Mouse (Mus musculus): Measurements from ENCODE around the gene Slc8b1.
"Not testable (repeated sequence)": the region's sequence is repeated elsewhere in the genome, so short reads cannot be mapped to it uniquely, and the experiment has no call there.

Slc8b1 gene

DNA sequence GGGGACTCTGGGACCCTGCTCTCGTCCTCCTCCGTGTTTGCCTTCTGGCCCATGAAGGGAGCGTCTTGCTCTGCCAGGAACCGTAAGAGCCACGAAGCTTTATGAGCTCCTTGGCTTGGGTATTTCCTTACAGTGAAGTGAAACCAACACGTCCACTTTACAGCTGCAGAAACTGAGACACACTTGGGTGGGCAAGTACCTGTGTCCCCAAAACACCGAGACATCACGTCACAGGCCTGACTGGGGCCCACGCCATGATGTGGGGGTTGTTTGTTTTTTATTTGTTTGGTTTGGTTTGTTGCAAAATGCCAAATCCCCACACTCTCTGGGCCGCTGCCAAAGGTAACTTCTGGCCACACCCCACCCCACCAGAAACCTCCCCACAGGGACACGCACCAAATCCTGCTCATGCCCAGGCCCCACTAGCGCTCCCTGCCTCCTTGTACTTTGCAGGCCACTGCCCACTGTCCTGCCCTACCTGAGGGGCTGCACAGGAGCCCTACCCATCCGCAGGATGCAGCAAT, 15.2 kb upstream of the Slc8b1 start:
- DNase-seq (ENCODE audit: low spot score), result no peak

DNA sequence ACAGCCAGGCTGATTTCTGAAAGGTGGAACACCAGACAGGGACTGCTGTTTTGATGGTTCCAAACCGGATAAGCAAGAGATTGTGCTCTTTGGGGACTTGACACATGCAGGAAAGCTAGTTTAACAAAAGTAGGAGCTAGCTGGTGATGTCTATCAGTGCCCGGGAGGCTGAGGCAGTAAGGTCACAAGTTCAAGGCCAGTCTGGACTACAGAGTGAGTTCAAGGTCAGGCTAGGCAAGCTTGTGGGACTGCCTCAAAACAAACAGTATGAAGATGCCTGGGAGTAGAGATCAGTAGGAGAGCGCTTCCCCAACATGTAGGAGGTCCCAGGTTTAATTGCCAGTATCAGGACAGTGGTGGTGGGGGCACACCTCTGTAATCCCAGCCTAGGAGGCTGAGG, 13.9 kb upstream of the Slc8b1 start:
- no peak for DNase-seq (ENCODE audit: low spot score)

DNA sequence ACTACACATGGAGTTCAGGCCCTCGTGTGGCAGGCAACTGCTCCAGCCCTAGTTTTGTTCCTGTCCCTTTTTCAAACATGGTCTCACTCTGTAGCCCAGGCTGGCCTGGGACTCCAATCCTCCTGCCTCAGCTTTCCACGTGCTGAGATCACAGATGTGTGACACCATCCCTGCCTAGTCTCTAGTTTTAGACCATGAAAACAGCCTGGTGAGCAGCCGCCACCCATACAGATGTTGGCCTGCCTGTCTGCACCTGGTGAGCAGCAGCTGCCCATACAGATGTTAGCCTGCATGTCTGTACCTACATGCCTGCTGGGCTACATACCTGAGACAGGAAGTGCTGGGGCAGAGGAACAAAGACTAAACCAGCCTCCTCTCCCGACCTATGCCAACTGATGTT, 11.8 kb upstream of the Slc8b1 start:
- DNase-seq (ENCODE audit: low spot score), result no peak

DNA sequence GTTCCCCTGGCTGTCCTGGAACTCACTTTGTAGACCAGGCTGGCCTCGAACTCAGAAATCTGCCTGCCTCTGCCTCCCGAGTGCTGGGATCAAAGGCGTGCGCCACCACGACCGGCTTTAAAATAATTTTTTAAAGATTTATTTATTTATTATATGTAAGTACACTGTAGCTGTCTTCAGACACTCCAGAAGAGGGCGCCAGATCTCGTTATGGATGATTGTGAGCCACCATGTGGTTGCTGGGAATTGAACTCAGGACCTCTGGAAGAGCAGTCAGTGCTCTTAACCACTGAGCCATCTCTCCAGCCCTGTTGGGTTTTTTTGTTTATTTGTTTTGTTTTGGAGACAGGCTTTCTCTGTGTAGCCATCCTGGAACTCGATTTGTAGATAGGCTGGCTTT, 10.4 kb upstream of the Slc8b1 start:
- not testable (repeated sequence) for DNase-seq (ENCODE audit: low spot score)

DNA sequence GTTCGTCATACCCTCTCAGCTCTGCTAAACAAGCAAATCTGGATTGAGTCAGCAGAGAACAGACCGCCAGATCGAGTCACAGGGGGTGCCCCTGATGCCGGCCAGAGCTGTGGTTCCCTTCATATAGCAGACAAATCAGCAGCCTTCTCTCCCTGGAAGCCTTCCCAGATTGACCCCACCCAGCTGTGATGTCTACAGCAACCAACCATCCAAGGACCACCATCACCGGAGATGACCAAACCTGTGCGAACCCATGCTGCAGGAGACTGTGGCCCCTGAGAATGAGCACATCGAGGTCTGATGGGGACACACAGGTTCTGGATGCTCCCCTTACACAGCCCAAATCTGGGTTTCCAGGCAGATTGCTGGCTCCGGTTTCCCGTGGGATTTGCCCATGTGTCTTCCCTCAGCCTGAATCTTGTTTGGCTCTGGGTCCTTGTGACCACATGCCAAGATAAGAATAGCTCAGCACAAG, 8.8 kb upstream of the Slc8b1 start:
- DNase-seq (ENCODE audit: low spot score), result no peak

DNA sequence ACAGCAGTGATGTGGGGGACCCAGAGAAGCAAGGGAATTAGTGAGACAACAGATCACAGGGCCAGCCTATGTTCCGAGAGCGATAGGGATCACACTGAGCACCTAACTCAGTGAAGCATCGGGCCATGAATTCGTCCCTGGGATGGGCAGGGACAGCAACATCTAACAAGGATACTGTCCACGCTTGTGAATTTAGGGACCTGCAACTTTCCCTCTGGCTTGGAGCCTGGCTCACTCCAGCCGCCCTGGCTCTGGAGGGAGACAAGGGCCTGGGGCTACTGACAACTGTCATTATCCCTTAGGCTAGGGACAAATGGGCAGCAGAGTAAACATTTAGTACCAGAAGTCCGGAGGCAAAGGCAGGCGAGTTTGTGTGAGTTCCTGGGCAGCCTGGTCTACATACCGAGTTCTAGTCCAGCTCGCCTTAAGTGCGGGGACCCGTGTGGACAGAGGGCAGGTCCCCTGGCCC, 8.3 kb upstream of the Slc8b1 start:
- no peak for DNase-seq (ENCODE audit: low spot score)

DNA sequence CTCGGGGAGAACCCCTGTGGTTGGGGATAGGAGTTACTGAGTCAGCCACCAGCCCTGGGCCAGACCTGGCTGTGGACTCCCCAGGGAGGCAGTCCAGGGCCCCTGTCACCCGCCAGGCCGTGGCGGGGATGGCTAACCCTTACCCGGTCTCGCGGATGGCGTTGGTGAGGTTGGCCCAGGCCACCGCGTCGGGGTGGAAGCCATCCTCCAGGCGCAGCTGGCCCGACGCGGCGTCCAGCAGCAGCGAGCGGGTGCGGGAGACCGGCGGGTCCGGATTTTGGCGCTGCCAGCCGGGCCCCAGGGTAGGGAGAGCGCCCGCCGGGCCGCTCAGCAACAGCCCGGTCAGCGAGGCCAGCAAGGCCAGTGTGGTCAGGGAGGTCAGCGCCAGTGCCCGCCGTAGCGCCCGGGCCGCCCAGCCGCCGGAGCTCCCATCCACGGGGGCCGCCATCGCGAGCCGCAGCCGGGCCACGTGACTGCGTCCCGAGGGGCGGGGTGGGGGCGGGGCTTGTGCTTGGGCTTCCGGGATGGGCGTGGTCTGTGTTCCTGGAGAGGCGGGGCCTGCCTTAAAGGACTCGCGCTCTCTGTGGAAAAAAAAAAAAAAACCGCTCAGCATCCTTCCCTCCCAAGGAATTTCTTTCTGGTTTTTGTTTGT, 7.7 kb upstream of the Slc8b1 start, which contains the start of gene Plbd2:
Plbd2 (minus strand) TSS at position 482 of the 652 bp plus-strand sequence.
- DNase-seq (ENCODE audit: low spot score), result peak; percentile 61

DNA sequence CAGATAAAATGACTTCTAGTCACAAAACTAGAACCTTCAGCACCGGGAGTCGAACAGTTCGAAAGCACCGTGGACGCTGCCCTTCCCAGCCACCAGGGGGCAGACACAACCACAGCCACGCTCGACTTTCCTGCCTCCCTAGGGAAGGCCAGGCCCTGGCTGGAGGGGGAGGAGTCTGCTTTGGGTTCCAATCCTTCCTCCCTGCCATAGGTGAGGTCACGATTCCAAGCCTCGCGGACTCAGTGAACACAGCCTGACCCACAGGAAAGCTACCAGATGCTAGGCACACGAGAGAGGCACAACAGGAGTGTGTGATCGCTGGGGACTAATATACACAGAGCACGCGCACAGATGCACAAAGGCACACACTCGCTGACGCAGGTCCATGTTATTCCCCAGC, 5.6 kb upstream of the Slc8b1 start:
- DNase-seq (ENCODE audit: low spot score), result peak; percentile 50

DNA sequence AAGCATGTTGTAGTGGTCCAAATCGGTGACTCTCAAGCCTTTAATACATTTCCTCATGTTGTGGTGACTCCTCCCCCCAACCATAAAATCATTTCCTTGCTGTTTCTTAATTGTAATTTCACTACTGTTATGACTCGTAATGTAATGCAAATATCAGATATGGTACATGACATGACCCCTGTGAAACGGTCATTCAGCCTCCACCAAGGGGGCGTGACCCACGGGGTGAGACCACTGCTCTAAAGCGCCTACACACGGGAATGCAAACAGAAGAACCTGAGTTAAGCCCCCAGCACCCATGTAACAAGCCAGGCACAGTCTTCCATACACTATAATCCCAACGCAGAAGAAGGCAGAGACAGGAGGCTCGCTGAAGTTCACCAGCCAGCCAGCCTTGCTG, 5.2 kb upstream of the Slc8b1 start:
- no peak for DNase-seq (ENCODE audit: low spot score)

DNA sequence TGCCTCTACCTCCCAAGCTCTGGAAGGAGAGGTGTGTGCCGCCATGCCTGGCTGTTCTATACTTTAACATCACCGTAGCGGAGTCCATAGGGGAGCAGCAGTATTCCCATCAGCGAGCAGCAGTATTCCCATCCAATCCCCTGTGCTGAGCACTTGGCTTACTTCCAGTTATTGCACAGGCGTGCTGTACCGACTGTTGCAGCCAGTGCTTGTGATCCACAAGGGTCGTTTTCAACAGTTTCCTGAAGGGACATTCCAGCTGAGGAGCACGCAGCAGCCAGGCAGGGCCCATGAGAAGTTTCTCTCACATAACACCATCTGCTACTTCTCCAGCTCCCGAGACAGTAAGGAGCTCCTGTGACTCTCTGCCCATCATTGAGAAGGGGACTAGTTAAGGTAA, 4.5 kb upstream of the Slc8b1 start:
- DNase-seq (ENCODE audit: low spot score), result no peak

DNA sequence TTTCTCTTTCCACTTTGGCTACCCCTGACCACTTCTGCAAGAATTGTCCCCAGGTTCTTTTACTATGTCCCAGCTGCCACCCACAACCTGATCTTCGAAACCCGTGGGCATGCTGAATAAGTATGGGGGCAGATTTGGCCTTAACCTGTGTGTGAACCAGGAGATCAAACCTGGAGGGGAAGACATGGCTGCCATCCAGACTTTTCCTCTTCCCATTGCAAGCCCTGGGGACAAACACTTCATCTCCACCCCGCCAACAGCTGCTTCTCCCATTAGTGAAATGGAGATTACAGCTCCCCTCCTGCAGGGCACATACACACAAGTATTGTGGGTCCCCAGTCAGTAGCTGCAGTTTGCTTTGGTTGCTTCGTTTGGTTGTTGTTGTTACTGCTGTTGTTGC, 3.7 kb upstream of the Slc8b1 start:
- no peak for DNase-seq (ENCODE audit: low spot score)

DNA sequence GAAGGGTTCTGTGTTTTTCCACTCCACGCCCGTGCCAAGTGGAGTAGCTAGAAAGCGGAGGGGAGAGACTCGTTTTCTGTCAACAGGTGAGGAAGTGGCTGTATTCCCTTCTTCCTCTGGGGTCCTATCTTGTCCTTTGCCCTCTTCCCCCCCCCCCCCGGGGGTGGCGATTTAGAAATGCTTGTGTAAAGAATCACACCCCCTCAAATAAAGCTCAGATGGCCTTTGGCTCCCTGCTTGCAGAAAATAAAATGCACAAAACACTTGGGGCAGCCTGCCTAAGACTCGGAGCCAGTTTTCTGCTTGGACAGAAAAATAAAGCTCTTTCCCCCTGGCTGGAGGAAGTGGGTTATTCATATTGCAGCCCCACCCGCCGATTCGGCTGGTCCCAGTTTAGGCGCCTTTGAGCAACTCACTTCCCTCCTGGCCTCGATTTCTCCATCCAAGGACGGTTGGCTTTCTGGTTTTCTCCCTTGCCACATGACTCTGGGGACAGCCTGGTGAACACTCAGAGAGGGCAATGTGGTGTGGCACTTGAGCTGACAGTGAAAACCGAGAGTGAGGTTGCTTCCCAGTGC, 764 bp downstream of the Slc8b1 start:
- DNase-seq (ENCODE audit: low spot score), result no peak

DNA sequence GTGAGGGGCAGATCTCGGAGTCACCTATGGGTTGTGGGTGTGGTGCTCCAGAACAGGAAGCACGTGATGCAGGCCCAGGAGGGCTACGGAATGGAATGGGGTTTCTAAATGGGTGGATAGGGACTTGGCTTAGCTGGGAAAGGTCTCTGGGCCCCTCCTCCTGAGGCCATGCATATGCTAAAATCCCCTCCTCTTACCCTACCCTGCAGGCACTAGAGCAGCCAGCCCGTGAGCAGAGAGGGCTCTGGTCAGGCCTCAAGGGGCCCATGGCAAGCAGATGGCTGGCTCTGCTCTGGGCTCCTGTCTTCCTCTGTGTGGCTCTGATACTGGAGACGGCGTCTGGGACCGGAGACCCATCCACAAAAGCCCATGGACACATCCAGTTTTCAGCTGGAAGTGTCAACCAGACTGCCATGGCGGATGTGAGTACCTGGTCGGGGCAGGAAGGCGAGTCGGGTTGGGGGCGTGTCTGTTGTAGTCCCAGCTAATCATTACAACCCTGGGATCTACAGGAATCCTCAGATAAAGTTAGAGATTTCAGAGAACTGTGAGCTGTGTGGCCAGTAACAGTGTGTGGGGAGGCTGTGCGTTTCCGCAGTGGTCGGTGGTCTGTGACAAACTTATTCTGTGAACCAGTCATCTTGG, 2.1 kb downstream of the Slc8b1 start:
- no peak for DNase-seq (ENCODE audit: low spot score)

DNA sequence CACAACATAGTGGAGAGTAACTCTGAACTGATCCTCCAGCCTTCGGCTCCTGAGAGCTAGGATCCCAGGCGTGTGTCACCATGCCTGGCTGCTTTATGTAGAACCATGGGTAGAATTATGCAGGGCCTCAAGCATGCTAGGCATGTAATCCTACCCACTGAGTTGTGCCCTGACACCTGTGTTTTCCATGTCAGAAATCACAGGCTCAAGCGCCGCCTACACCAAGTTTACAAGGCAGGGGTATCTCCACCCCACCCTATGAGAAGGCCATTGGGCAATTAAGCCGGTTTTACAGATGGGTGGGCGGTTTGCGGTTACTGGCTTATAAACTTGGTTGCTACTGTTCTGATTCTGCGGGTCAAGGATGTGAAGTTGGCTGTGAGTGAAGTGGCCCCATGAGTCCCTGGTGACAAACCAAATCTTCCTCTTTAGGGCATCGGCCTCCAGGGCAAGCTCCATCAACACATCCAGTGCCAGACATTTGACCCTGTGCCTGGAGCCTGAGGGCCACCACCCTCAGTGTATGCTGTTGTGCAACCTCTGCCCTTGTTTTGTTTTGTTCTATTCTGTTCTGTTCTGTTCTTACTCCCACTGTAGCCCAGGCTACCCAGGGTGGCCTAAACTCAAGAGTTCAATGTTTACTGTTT, 3.2 kb downstream of the Slc8b1 start:
- no peak for DNase-seq (ENCODE audit: low spot score)

DNA sequence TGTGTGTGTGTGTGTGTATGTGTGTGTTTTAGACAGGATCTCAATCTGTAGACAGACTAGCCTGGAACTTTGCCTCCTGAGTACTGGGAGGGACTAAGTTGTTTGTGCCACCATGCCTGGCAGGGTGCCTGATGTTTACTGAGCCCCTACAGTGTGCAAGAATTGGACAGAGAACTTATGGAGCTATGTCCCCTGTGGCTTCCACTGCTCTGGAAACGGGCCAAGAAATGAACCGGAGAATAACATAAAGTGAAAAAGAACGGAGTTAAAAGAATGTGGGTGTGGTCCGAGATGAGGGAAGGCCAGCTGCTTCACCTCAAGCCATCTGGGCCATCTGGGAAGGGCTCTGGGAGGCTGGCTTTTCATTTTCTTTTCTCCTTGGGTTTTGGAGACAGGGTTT, 3.8 kb downstream of the Slc8b1 start:
- no peak for DNase-seq (ENCODE audit: low spot score)

DNA sequence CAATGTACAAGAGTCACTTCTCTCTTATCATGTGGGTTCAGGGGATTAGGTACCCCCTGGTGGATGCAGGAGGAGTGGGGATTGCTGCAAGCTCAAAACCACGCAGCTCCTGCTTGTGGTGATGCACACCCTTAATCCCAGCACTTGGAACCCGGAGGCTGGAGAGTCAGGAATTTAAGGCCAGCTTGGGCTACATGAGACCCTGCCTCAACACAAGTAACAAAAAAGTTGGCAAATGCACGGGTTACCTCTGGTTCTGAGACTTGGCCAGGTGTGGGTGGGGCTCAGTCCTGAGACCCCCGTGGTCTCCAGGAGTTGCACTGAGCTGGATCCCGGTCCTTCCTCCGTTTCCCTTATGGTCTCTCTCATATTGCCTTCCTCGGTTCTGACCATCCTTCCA, 4.5 kb downstream of the Slc8b1 start:
- DNase-seq (ENCODE audit: low spot score), result no peak

DNA sequence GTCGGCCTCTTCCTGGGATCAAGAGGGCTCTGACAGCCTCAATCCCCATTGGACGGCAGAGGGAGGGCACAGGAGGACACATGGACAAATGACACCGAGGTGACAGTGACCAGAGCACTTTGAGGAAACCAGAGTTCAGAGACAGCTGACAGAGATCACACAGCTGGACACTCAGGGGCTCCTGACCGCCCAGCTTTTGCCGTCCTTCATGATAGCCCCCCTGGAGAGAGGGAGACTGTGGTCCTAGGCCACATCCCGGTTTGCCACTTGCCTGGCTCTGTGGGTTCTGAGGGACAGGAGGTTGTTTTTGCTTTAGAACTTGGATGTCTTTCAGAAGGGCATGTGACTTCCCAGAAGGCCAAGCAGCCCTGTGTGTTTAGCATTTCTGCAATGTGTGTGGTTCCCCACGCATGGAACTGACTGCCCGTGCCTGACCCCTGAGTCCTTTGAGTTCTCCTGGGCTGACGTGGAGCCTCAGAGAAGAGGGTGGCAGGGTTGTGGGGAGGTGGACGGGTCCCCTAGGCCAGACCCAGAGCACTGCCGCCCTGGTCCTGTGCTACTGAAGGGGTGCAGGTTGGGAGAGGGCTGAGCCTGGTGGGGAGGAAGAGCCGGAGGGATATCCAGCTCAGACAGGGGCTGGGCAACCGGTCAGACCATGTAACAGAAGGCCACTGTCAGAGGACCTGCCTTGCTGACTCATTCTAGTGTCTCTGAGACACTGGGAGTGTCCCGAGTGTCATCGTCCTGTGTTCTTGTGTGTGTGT, 5.4 kb downstream of the Slc8b1 start:
- no peak for DNase-seq (ENCODE audit: low spot score)

DNA sequence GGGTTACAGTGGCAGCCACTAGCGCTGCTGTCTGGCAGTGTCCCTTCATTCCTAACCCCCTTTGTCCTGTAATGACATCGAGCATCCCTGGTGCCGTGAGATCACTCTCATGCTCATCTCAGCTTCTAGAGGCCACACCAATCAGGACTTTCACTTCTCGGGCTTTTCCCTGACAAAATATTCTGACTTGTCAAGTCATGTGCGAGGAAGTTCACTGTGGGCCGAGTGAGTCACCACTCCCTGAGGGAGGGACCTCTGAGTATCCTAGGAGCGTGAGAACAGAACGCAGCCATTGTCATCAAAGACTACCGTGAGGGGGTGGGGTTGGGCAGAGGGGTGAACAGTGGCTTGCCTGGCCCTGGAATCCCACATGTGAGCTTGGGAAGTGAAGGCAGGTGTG, 6.6 kb downstream of the Slc8b1 start:
- no peak for DNase-seq (ENCODE audit: low spot score)

DNA sequence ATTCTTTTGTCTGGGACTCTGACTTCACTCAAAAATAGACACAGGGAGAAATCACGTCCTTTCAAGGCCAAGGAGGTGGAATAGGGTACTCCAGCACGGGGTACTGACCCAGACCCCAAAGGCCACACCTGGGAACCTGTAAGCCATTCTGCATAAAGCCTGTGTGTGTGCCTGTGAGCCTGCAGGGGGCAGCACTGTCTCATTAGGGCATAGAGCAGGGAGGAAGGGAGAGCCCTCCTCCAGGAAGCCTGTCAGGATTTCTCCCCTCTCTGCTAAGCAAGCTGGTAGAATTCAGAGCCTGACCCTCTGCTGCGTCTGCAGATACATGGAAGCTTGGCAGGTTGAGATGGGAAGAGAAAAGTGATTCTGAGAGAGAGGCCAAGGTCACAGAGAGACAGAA, 11.7 kb downstream of the Slc8b1 start:
- no peak for DNase-seq (ENCODE audit: low spot score)

DNA sequence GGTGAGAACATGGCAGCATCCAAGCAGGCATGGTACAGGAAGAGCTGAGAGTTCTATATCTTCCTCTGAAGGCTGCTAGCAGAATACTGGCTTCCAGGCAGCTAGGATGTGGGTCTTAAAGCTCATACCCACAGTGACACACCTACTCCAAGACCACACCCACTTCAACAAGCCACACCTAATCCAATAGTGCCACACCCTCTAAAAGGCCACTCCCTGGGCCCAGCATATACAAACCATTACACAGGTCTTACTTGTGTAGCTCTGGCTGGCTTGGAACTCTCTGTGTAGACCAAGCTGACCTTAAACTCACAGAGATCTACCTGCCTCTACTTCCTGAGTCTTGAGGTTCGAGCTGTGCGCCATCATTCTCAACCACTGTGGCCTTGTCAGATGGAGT, 13.8 kb downstream of the Slc8b1 start:
- DNase-seq (ENCODE audit: low spot score), result no peak

DNA sequence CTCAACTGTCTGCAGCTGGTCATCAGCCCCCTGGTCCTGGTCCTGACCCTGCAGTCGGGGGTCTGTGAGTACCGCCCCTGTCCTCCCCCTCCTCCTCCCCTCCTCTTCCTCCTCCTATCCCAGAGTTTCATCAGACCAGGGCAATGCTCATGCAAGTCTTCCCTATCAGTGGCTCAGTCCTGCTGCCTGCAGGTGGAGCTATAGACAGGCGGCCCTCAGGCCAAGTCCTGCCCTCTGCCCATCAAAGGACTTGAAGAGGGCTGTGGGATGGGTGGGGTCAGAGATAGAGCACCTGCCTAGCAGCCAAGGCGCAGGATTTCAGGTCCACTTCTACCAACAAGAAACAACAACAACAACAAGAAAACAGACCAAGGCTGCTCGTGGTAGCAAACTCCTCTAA, 14.8 kb downstream of the Slc8b1 start:
- DNase-seq (ENCODE audit: low spot score), result no peak

DNA sequence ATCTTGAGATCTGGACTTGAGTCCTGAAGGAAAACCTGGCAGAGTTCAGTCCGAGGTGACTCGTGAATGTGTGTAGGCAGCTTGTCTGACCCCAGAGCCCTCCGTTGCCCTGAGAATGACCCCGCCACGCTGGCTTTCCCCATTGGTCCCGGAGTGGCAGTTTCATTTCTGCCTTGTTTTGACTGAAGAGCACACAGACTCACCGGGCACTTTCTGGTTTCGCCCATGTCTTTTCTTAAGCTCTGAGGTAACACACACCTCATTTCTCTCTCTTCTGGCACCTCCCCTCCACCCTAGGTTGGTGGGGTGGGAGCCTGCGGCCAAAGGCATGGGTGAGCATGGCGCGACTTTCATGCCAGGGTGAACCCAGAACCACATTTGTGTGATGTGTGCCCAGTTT, 15.3 kb downstream of the Slc8b1 start:
- DNase-seq (ENCODE audit: low spot score), result no peak
